Mouse (Mus musculus) C2C12 (cell line): ENCODE results near the gene Mea1. TPM values are rescaled to one million over a fixed set of nuclear protein-coding genes. Genes with fewer than 3 reads are reported as not detected.

Source experiments
- H3K27me3 ChIP-seq: one replicate; pipeline ENCODE4 v1.6.1; 2011; ENCODE audit not compliant: control insufficient read depth, insufficient read depth, insufficient read length
- H3K36me3 ChIP-seq: one replicate; pipeline ENCODE4 v1.6.1; 2011; ENCODE audit not compliant: control insufficient read depth, insufficient read depth
- H3K4me3 ChIP-seq: one replicate; pipeline ENCODE4 v1.5.1; 2011; ENCODE audit warnings: mild to moderate bottlenecking, control low read depth; ENCODE audit not compliant: poor library complexity, insufficient read depth, severe bottlenecking
- H3K79me2 ChIP-seq: one replicate; pipeline ENCODE4 v1.6.1; 2011; ENCODE audit not compliant: control insufficient read depth, insufficient read depth
- H3K79me3 ChIP-seq: one replicate; pipeline ENCODE4 v1.6.1; 2011; ENCODE audit warnings: low read depth, control low read depth
- H3ac ChIP-seq: one replicate; pipeline ENCODE3; 2011; ENCODE audit warnings: low read depth; ENCODE audit not compliant: control insufficient read depth, insufficient read length
- CEBPB ChIP-seq: IDR thresholded peaks from one replicate; pipeline ENCODE4 v1.6.1; 2011; ENCODE audit warnings: low read depth, mild to moderate bottlenecking, control low read depth, moderate library complexity
- CTCF ChIP-seq: IDR thresholded peaks from one replicate; pipeline ENCODE4 v1.5.1; 2011; ENCODE audit not compliant: control insufficient read depth, insufficient read depth, insufficient read length
- FOSL1 ChIP-seq: IDR thresholded peaks from one replicate; pipeline ENCODE4 v1.8.0; 2011; ENCODE audit warnings: mild to moderate bottlenecking, low read length; ENCODE audit not compliant: poor library complexity, insufficient read depth, severe bottlenecking
- MAX ChIP-seq: IDR thresholded peaks from one replicate; pipeline ENCODE4 v1.6.1; 2011; ENCODE audit warnings: mild to moderate bottlenecking, control low read depth
- MYOD1 ChIP-seq: IDR thresholded peaks from one replicate; pipeline ENCODE4 v1.6.1; 2011; ENCODE audit warnings: low read depth; ENCODE audit not compliant: control insufficient read depth, insufficient read length
- MYOG ChIP-seq: IDR thresholded peaks from one replicate; pipeline ENCODE4 v1.6.1; 2011; ENCODE audit not compliant: control insufficient read depth, insufficient read length; ENCODE audit errors: extremely low read depth
- USF1 ChIP-seq: IDR thresholded peaks from one replicate; pipeline ENCODE4 v1.6.1; 2011; ENCODE audit warnings: low read depth, mild to moderate bottlenecking, control low read depth, moderate library complexity
- polyA plus RNA-seq: library from polyadenylated mRNA; unstranded; fragments of >200 nt; fragmentation: generic; extraction: Trizol; gene quantifications from one replicate; pipeline ENCODE4 v1.2.1, GENCODE M21; 2012; ENCODE audit warnings: missing spikeins

The Mea1 gene
- polyA plus RNA-seq, 1 experiment: 141 TPM

DNA sequence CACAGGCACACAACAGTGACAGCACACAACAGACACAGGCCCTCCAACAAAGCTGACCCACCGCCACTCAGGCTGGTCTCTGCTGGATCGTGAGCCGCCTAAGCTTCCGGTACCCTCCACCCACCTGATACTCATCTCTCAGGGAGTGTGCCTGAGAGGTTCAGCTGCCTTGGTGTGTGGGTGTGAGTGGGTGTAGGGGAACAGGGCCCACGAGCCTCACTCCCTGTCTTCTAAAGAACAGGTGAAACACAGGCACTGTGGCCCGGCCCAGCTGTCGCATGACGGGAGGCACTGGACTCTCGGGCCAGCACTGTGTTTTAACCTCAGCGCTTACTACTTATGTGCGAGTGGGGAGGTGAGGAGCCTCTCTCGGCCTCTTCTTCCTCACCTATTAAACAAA is 23.5 kb downstream of the Mea1 start:
- Histone ChIP-seq H3K79me3 (peaks cover 48% of the 10 kb centered on the region), H3ac (peak overlapping the region; percentile 6), H3K36me3 (peaks cover 16% of the 10 kb centered on the region), H3K4me3 (no peak overlapping the region), H3K27me3 (no peaks in the 10 kb centered on the region), H3K79me2 (peaks cover 76% of the 10 kb centered on the region)
- TF ChIP-seq MYOD1: no peak
- TF ChIP-seq MAX: no peak
- TF ChIP-seq FOSL1: no peak
- no peak for TF ChIP-seq USF1
- no peak for TF ChIP-seq CEBPB
- TF ChIP-seq CTCF: no peak
- no peak for TF ChIP-seq MYOG

DNA sequence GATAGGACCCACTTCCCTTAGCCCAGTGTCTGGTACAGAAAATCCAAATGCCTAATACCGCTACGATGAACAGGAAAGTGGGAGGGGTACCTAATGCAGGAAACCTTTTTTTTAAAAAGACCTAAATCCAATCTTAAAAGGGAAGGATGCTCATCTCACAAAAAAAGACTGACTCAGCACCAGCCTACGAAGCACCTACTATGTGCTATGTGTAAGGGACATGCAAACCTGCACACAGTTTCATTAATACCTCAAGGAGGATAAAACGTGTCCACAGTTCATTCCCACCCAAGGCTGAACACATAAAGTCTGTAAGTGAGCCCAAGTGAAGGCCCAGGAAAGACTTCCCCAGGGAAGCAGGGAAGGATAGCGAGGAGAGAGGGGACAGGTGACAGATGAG is 23.9 kb downstream of the Mea1 start:
- peaks cover 13% of the 10 kb centered on the region for H3K36me3 ChIP-seq
- TF ChIP-seq CTCF (no peak), USF1 (no peak), FOSL1 (no peak), MAX (no peak), MYOD1 (no peak), CEBPB (no peak), MYOG (no peak)
- peaks cover 44% of the 10 kb centered on the region for H3K79me3 ChIP-seq
- H3K27me3 ChIP-seq: no peaks in the 10 kb centered on the region
- H3ac ChIP-seq: peak overlapping the region; percentile 45
- peaks cover 72% of the 10 kb centered on the region for H3K79me2 ChIP-seq
- no peak overlapping the region for H3K4me3 ChIP-seq

DNA sequence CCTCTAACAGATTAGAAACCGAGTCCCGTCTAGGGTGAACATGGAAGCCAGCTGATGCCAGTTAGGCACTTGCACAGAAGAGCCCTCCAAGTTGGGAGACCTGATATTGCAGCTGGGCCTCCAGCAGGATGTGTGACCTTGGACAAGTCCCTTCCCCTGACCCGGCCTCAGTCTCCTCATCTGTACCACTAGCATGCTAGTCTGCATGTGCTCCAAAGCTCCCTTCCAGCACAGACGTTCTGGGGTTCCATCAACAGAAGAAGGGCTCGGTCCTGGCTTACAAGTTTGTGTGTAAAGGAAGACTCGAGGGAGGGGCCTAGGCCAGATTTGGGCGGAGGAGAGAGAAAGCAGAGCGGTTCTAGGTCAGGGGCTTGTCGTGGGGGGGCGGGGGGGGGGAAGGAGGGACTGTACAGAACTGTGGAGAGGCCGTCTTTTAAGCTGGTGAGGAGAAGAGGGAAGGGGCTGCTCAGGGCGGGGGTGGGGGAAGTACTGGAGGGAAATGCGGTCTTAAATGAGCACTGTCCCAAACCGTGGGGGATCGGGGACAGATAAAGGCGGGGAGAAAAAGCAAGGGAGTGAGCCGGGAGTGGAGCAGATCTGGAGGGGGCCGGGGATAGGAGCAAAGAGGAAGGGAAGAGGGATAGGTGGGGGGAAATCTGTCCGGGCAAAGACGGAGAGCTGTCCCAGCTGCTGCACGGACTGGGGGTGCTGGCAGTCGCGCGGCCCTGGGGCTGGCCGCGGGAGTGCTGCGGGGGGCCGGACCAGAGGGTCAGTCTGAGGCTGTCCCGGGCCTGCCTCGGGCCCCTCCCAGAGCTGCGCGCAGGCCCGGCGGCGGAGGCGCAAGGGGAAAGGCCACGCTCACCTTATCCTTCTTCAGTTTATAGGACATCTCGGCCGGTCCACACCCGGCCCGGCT is 25.6 kb downstream of the Mea1 start:
- TF ChIP-seq CEBPB: no peak
- TF ChIP-seq MYOG: no peak
- no peak for TF ChIP-seq MYOD1
- no peak for TF ChIP-seq FOSL1
- TF ChIP-seq MAX: no peak
- TF ChIP-seq USF1: no peak
- no peak for TF ChIP-seq CTCF

DNA sequence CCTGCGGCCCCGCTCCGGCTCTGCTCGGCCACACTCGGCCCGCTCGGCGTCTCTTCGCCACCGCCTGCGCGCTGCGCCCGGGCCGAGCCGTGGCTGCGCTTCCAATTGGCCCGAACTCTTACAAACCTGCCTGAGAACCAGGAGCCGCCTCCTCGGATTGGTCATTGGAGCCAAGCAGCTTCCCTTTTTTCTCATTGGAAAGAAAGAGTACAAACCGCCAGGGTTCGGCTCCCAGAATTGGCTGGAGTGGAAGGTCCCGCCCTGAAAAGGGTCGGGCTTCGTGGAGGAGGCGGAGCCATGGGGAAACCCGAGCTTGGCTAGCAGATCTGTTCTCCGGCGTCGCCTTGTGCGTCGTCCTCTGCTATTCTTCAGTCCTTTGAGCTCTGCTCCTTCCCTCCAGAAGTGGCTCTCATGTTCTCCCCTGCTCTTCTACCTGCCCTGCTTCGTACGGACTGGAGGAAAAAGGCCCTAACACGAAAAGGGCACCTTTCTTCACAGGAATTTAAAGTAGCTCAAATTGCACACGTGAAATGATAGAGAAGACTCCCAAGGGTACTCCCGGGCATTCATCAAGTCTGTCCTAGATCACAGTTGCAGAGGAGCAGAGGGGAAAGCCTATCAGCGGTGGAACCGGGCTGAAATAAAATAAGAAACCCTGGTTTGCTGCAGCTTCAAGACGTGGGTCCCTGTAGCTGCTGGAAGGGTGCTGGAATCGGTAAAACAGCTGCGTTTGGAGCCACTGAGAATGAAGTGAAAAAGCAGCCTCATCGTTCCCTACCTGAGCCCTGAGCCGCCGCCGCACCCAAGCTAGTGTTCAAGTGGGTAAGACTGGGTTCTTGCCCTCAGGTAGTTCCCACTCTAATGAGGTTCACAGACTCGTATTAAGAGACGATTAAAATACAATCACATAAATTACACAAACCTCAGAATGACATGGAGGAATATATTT is 26.6 kb downstream of the Mea1 start, which contains the start of gene Ppp2r5d:
Gene Ppp2r5d (minus strand): TSS at position 225 of the 949 bp plus-strand sequence.
- peaks cover 45% of the 10 kb centered on the region for H3K79me2 ChIP-seq
- peak within 1 kb of the TSS; percentile 78 for H3K4me3 ChIP-seq
- peaks cover 7% of the 10 kb centered on the region for H3K36me3 ChIP-seq
- H3K79me3 ChIP-seq: peaks cover 32% of the 10 kb centered on the region
- TF ChIP-seq FOSL1 (no peak), MAX (peak; percentile 5)
- H3ac ChIP-seq: peak within 1 kb of the TSS; percentile 95
- no peaks in the 10 kb centered on the region for H3K27me3 ChIP-seq

More for the DNA sequence above, 25.6 kb downstream of the Mea1 start:
- Histone ChIP-seq H3ac (peak overlapping the region; percentile 95), H3K4me3 (peak overlapping the region; percentile 78), H3K79me3 (peaks cover 36% of the 10 kb centered on the region), H3K79me2 (peaks cover 55% of the 10 kb centered on the region), H3K36me3 (peaks cover 13% of the 10 kb centered on the region), H3K27me3 (no peaks in the 10 kb centered on the region)

DNA sequence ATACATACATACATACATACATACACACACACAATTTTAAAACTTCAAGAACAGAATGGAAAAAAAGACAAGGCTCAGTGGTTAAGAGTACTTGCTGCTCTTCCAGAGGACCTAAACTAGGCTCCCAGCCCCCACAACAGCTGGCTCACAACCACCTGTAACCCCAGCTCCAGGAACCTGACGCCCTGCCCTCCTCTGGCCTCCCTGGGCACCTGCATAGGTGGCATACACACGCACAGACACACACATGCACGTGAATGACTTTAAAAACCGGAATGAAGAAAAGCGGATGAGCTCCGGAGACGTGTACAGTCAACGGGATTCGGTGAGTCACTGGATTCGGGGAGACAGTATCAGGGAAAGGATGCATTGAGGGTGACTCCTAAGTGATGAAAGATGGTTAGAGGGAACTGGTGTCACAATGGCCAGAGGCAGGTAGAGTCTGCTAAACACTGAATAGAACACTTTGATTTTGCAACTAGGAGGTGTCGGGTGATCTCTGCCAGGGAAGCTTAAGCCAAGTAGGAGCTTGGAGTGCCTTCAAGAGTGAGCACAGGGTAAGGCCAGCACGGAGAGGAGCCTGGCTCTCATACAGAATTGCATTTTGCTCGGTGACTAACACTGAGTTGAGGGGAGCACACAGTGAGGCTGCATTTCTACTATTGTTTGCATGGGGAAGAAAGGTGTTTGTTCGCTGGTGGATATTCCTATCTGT is 27.9 kb downstream of the Mea1 start:
- no peaks in the 10 kb centered on the region for H3K36me3 ChIP-seq
- TF ChIP-seq CEBPB (no peak), MAX (no peak), CTCF (no peak), USF1 (no peak), MYOG (no peak)

More for the DNA sequence above, 27.9 kb downstream of the Mea1 start:
- H3K79me3 ChIP-seq: peaks cover 22% of the 10 kb centered on the region
- H3ac ChIP-seq: no peak overlapping the region
- peaks cover 36% of the 10 kb centered on the region for H3K79me2 ChIP-seq
- H3K27me3 ChIP-seq: no peaks in the 10 kb centered on the region
- no peak overlapping the region for H3K4me3 ChIP-seq
